Mouse (Mus musculus): Measurements from ENCODE around the gene Rfxap. TPM values are rescaled to one million over a fixed set of nuclear protein-coding genes. Genes with fewer than 3 reads are reported as not detected.
"Not testable (repeated sequence)": the region's sequence is repeated elsewhere in the genome, so short reads cannot be mapped to it uniquely, and the experiment has no call there.

The Rfxap gene
- polyA plus RNA-seq, 1 experiment from 2014 or later = 56.5 TPM

- not testable (repeated sequence) for H3K27me3 ChIP-seq; H3K9me3 ChIP-seq; H3K4me3 ChIP-seq; H3K4me2 ChIP-seq (replicated peaks); ATAC-seq (ENCODE audit: low FRiP score, low read depth); H3K4me1 ChIP-seq; H3K36me3 ChIP-seq; H3K9ac ChIP-seq (replicated peaks); H3K27ac ChIP-seq (replicated peaks)
- WGBS = 94% methylated on average over 6 of the region's 6 CpGs
Measured at GRCm38 (mm10) chr3:54765521-54765920, 42.1 kb downstream of the Rfxap start.

DNA sequence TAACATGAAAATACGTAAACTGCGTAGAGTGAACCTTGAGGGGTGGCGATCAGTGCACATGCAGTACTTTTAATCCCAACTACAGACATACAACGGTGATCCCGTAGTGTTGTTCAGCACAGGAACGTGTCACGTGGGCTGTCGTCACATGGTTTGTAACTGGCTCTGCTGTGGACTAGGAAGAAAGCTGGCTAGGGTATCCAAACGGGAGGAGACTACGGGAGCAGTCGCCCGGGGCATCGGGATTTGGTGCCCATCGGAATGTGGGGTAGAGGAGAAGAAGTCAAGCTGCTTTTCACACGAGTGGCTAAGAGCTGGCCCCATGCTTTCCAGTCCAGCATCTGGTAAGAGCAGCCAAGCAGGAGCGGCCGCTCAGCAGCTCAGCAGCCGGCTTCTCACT, 43.2 kb downstream of the Rfxap start:
- H3K9ac ChIP-seq (replicated peaks) = no peak overlapping the region
- no peaks in the 10 kb centered on the region for H3K36me3 ChIP-seq
- no peaks in the 10 kb centered on the region for H3K27me3 ChIP-seq
- no peak overlapping the region for H3K27ac ChIP-seq (replicated peaks)
- peak overlapping the region; percentile 33 for H3K4me2 ChIP-seq (replicated peaks)
- peak overlapping the region; percentile 14 for H3K4me3 ChIP-seq
- no peak for ATAC-seq (ENCODE audit: low FRiP score, low read depth)
- H3K9me3 ChIP-seq = no peaks in the 10 kb centered on the region
- H3K4me1 ChIP-seq = 0 out of 2 replicates have a peak, but pooled peaks cover 4% of the 10 kb centered on the region
- WGBS = 58% methylated on average over 18 of the region's 18 CpGs

DNA sequence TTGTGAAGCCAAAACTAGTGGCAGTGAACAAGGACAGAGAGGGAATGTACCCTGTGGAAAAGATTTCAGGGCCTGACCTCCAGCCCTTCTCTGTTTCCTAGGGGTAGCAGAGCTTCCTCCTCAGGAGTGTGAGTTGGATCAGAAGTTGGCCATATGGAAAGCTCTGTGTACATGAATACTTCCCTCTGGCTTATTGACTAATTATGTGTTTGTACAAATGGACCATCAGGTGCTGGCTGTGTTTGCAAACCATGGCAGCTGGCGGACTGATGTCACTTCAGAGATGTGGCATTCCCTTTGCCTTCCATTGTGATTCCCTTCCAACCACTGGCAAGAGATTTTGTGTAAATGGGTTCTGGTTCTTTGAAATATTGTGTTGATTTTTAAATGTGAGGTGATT, 46.3 kb downstream of the Rfxap start:
- 87% methylated on average over 1 of the region's 1 CpGs for WGBS

DNA sequence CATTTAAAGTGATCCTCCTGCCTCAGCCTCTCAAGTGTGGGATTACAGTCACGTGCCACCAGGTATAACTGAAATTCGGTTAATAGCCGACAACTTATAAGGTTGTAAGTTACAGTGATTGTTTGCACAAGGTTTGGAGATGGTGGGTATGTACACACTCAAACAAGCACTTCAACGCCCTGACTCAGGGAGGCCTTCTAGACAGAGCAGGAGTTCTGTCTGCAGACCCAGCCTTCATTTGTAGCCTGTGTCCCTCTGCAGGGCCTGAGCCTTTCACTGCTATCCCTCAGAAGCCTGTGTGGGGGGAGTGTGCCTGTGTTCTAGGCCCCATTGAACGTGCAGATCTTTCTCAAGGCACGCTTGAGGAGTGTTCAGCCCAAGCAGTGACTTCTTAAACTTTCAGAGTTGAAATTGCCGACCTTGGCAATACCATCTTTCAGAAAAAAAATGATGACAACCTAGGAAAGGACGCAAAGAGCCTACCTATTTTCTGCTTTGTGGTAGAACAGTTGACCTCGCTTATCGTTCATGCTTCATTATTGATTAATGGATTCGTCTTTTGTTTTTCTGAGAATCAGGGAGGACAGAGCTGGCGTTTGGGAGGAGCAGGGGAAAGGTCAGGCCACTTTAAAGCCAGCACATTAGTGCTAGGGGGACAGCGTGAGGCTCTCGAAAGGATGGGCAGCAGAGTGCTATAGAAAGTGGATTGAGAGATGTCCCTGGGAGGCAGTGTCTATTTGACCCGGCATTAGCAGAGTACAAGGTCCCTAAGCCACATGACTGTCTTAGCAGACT, 47.1 kb downstream of the Rfxap start:
- peaks cover 12% of the 10 kb centered on the region for H3K4me1 ChIP-seq
- no peaks in the 10 kb centered on the region for H3K36me3 ChIP-seq
- no peaks in the 10 kb centered on the region for H3K9me3 ChIP-seq
- H3K9ac ChIP-seq (replicated peaks) = no peak overlapping the region
- WGBS = 53% methylated on average over 15 of the region's 15 CpGs
- no peak overlapping the region for H3K27ac ChIP-seq (replicated peaks)
- peaks cover 15% of the 10 kb centered on the region for H3K27me3 ChIP-seq
- no peak for ATAC-seq (ENCODE audit: low FRiP score, low read depth)
- H3K4me3 ChIP-seq = no peak overlapping the region
- H3K4me2 ChIP-seq (replicated peaks) = no peak overlapping the region

More for the DNA sequence above, 46.3 kb downstream of the Rfxap start:
- Histone ChIP-seq H3K4me1 (peaks cover 5% of the 10 kb centered on the region), H3K9me3 (no peaks in the 10 kb centered on the region), H3K27me3 (peaks cover 8% of the 10 kb centered on the region), H3K9ac (replicated peaks) (no peak overlapping the region), H3K4me3 (no peak overlapping the region), H3K36me3 (no peaks in the 10 kb centered on the region), H3K4me2 (replicated peaks) (no peak overlapping the region), H3K27ac (replicated peaks) (no peak overlapping the region)
- ATAC-seq (ENCODE audit: low FRiP score, low read depth) = no peak

DNA sequence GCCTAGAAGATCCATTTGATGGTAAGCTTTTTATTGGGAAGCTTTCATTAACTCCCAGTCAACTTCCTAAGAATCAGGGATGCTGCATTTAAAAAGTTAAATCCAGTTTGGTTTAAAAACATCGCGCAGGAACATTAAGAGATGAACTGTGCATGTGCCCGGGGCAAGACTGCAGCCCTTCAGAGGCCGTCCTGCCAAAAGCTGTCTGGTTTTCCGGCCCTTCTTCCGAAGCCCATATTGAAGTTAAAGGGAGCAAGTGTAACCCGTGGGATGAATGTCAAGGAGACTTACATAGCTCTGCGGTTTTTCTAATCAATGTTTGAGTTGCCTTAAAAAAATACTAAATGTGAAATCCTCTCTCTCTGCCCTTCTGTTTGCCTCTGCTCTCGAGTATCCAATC, 48.4 kb downstream of the Rfxap start:
- Histone ChIP-seq H3K36me3 (no peaks in the 10 kb centered on the region), H3K27me3 (peaks cover 28% of the 10 kb centered on the region), H3K4me1 (peaks cover 18% of the 10 kb centered on the region), H3K9ac (replicated peaks) (no peak overlapping the region), H3K4me3 (no peak overlapping the region), H3K9me3 (no peaks in the 10 kb centered on the region), H3K27ac (replicated peaks) (no peak overlapping the region), H3K4me2 (replicated peaks) (no peak overlapping the region)
- ATAC-seq (ENCODE audit: low FRiP score, low read depth) = no peak
- 79% methylated on average over 9 of the region's 9 CpGs for WGBS

GRCm38 (mm10) chr3:54757446-54757845, 50.1 kb downstream of the Rfxap start:
- no peak overlapping the region for H3K27ac ChIP-seq (replicated peaks)
- no peak for ATAC-seq (ENCODE audit: low FRiP score, low read depth)
- H3K36me3 ChIP-seq = no peaks in the 10 kb centered on the region
- no peaks in the 10 kb centered on the region for H3K9me3 ChIP-seq
- no peak overlapping the region for H3K9ac ChIP-seq (replicated peaks)
- no peak overlapping the region for H3K4me2 ChIP-seq (replicated peaks)
- H3K4me1 ChIP-seq = peaks cover 18% of the 10 kb centered on the region
- H3K27me3 ChIP-seq = peaks cover 30% of the 10 kb centered on the region
- no peak overlapping the region for H3K4me3 ChIP-seq
- 84% methylated on average over 8 of the region's 8 CpGs for WGBS

- peak overlapping the region; percentile 100 for H3K4me2 ChIP-seq (replicated peaks)
- ATAC-seq (ENCODE audit: low FRiP score, low read depth) = no peak
- H3K36me3 ChIP-seq = peaks cover 11% of the 10 kb centered on the region
- peaks cover 18% of the 10 kb centered on the region for H3K4me1 ChIP-seq
- no peaks in the 10 kb centered on the region for H3K9me3 ChIP-seq
- peak overlapping the region; percentile 66; the same call in 1 of the 2 replicates for H3K9ac ChIP-seq (replicated peaks)
- H3K27ac ChIP-seq (replicated peaks) = no peak overlapping the region
- H3K27me3 ChIP-seq = peaks cover 30% of the 10 kb centered on the region
- WGBS = 2% methylated on average over 11 of the region's 11 CpGs
- H3K4me3 ChIP-seq = peak overlapping the region; percentile 62
Measured at GRCm38 (mm10) chr3:54756058-54756457, 51.5 kb downstream of the Rfxap start.

DNA sequence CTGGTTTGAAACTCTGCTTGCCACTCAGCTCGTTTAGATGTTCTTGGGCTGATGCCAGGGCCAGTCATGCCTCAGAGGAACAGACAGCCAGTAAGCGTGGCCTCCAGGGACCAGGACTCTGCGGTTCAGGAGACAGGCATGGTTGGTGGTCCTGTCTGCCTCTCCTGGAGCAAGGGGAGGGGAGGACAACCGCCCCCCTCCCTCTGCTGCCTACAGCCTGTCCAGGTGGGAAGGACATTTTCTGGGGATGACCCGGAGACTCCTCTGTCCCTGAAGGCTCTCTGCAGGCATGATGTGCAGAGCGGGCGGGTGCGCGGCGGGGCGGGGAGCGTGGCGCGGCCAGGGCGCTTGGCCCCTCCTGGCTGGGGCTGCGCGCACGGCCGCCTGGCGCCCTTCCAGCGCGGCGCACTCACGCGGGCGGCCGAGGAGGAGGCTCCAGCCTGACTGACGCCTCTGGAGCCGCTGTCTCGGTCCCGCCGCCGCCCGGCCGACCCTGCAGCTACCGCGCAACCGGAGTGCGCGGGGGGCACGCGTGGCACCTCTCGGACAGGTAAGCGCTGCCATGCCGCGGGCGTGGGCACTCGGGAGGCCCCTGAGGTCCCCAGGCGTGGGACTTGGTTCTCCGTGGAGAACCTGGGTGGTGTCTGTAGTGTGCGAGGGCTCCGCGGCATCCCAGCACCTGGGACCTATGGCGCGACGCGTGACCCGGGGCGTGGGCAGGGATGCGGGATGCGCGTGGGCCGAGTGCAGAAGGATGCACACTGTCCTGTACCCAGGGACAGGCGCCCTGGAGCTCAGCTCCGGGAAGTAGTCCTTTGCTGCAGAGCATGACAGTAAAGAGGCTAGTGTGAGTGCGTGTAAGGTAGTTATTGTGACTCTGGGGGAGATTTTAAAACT, 52.2 kb downstream of the Rfxap start, which contains the start of gene Smad9:
Gene Smad9, plus strand, starts transcription at position 438 of the 897 bp plus-strand sequence.
- H3K9me3 ChIP-seq = no peaks in the 10 kb centered on the region
- peak; percentile 87 for ATAC-seq (ENCODE audit: low FRiP score, low read depth)

GRCm38 (mm10) chr3:54753411-54753810, 54.2 kb downstream of the Rfxap start:
- 89% methylated on average over 4 of the region's 4 CpGs for WGBS
- peaks cover 18% of the 10 kb centered on the region for H3K4me1 ChIP-seq
- peaks cover 30% of the 10 kb centered on the region for H3K27me3 ChIP-seq
- no peak for ATAC-seq (ENCODE audit: low FRiP score, low read depth)
- no peak overlapping the region for H3K27ac ChIP-seq (replicated peaks)
- no peaks in the 10 kb centered on the region for H3K9me3 ChIP-seq
- no peak overlapping the region for H3K9ac ChIP-seq (replicated peaks)
- H3K4me2 ChIP-seq (replicated peaks) = no peak overlapping the region
- no peak overlapping the region for H3K4me3 ChIP-seq
- H3K36me3 ChIP-seq = peaks cover 33% of the 10 kb centered on the region

More for the DNA sequence above, 52.2 kb downstream of the Rfxap start, which contains the start of gene Smad9:
- peak within 1 kb of the TSS; percentile 100 for H3K4me2 ChIP-seq (replicated peaks)
- H3K4me1 ChIP-seq = peaks cover 18% of the 10 kb centered on the region
- H3K36me3 ChIP-seq = peaks cover 16% of the 10 kb centered on the region
- H3K27me3 ChIP-seq = peaks cover 30% of the 10 kb centered on the region
- H3K27ac ChIP-seq (replicated peaks) = no peak within 1 kb of the TSS
- peak within 1 kb of the TSS; percentile 66 for H3K9ac ChIP-seq (replicated peaks)
- peak within 1 kb of the TSS; percentile 62 for H3K4me3 ChIP-seq
- 1% methylated on average over 63 of the region's 66 CpGs for WGBS

Other genes starting within 250 kb of the Rfxap start
- 115 and 129 TPM in 2 replicates for gene Supt20, start 115.0 kb downstream of the Rfxap start, polyA plus RNA-seq (2016; fragmentation: Nextera tagmentation; extraction: Ambion mirVana)
- 1.3 and 1.5 TPM in 2 replicates for gene Gm21958, start 93.4 kb downstream of the Rfxap start, polyA plus RNA-seq (2016; fragmentation: Nextera tagmentation; extraction: Ambion mirVana)
- gene Exosc8, start 72.4 kb downstream of the Rfxap start, polyA plus RNA-seq (2016; fragmentation: Nextera tagmentation; extraction: Ambion mirVana) = 109 and 123 TPM in 2 replicates
- gene Alg5, start 72.3 kb downstream of the Rfxap start, polyA plus RNA-seq (2016; fragmentation: Nextera tagmentation; extraction: Ambion mirVana) = 44.1 and 46.4 TPM in 2 replicates
- 0.24 and 0.33 TPM in 2 replicates for gene Smad9, start 52.2 kb downstream of the Rfxap start, polyA plus RNA-seq (2016; fragmentation: Nextera tagmentation; extraction: Ambion mirVana)
- gene Sertm1, start 108.1 kb upstream of the Rfxap start, polyA plus RNA-seq (2016; fragmentation: Nextera tagmentation; extraction: Ambion mirVana) = 0.15 and 0.33 TPM in 2 replicates
- 2.2 and 2.3 TPM in 2 replicates for gene Ccna1, start 247.7 kb upstream of the Rfxap start, polyA plus RNA-seq (2016; fragmentation: Nextera tagmentation; extraction: Ambion mirVana)

Data from midbrain, embryonic 12.5 days (tissue).